Mouse (Mus musculus) heart, adult 9 months (tissue): ENCODE results near the gene Zbtb32.

ENCODE experiments used
- DNase-seq, 2 experiments: peaks; one replicate each; pipeline ENCODE4 v3.0.0; 2022; ENCODE audit warnings: low spot score in 2 of 2

The Zbtb32 gene

GRCm38 (mm10) chr7:30598786-30599185, at the start of gene Zbtb32:
Zbtb32 (minus strand) TSS chr7:30598909.
- DNase-seq, result no peak

GRCm38 (mm10) chr7:30639083-30639482, 40.4 kb upstream of the Zbtb32 start:
- no peak for DNase-seq

- no peak for DNase-seq
Measured at GRCm38 (mm10) chr7:30636395-30636794, 37.7 kb upstream of the Zbtb32 start.

GRCm38 (mm10) chr7:30635752-30636151, 37.0 kb upstream of the Zbtb32 start, which contains the start of gene Etv2:
Etv2 (minus strand) TSS chr7:30635852.
- DNase-seq, result no peak

- no peak for DNase-seq
Measured at GRCm38 (mm10) chr7:30634621-30635020, 35.9 kb upstream of the Zbtb32 start.

- no peak for DNase-seq
Measured at GRCm38 (mm10) chr7:30633762-30634412, 35.2 kb upstream of the Zbtb32 start.

GRCm38 (mm10) chr7:30629013-30629412, 30.3 kb upstream of the Zbtb32 start:
- DNase-seq, result no peak

- no peak for DNase-seq
Measured at GRCm38 (mm10) chr7:30626647-30627046, 27.9 kb upstream of the Zbtb32 start.

- peak; percentile 85 to 89 for DNase-seq
Measured at GRCm38 (mm10) chr7:30625530-30626384, 27.0 kb upstream of the Zbtb32 start, which contains the start of gene Cox6b1. Cox6b1 (minus strand) TSS chr7:30626151.

- no peak for DNase-seq
Measured at GRCm38 (mm10) chr7:30619202-30619601, 20.5 kb upstream of the Zbtb32 start.

- peak in 1 of 2 experiments; percentile 47 for DNase-seq
Measured at GRCm38 (mm10) chr7:30618658-30619057, 19.9 kb upstream of the Zbtb32 start.

- no peak for DNase-seq
Measured at GRCm38 (mm10) chr7:30615049-30615760, 16.5 kb upstream of the Zbtb32 start.

GRCm38 (mm10) chr7:30614454-30614853, 15.7 kb upstream of the Zbtb32 start:
- no peak for DNase-seq

GRCm38 (mm10) chr7:30613529-30614112, 14.9 kb upstream of the Zbtb32 start:
- peak in 1 of 2 experiments; percentile 41 for DNase-seq

- DNase-seq, result no peak
Measured at GRCm38 (mm10) chr7:30612654-30613402, 14.1 kb upstream of the Zbtb32 start, which contains the start of gene Upk1a. Upk1a (minus strand) TSS chr7:30612847.

GRCm38 (mm10) chr7:30610043-30610442, 11.3 kb upstream of the Zbtb32 start:
- DNase-seq, result peak; percentile 44 to 52

GRCm38 (mm10) chr7:30608476-30608875, 9.8 kb upstream of the Zbtb32 start:
- DNase-seq, result no peak

GRCm38 (mm10) chr7:30607706-30608309, 9.1 kb upstream of the Zbtb32 start:
- DNase-seq, result no peak

- no peak for DNase-seq
Measured at GRCm38 (mm10) chr7:30604944-30605343, 6.2 kb upstream of the Zbtb32 start.

- no peak for DNase-seq
Measured at GRCm38 (mm10) chr7:30604424-30604823, 5.7 kb upstream of the Zbtb32 start.

- DNase-seq, result no peak
Measured at GRCm38 (mm10) chr7:30602583-30602982, 3.9 kb upstream of the Zbtb32 start.
